Mouse (Mus musculus) CH12.LX (cell line): ENCODE results near the gene Bcor.

ENCODE experiments used
- CHD1 ChIP-seq: IDR thresholded peaks from 2 replicates; pipeline ENCODE4 v1.6.1; 2012; ENCODE audit warnings: low read depth, low read length, improper control_type of control experiment, inconsistent platforms
- CHD2 ChIP-seq: IDR thresholded peaks from 2 replicates; pipeline ENCODE4 v1.6.1; 2011; ENCODE audit warnings: low read length, improper control_type of control experiment
- CTCF ChIP-seq, 2 experiments: IDR thresholded peaks in 1 of 2; conservative IDR thresholded peaks in 1 of 2; 2 replicates each; pipeline ENCODE4 v1.5.1; 2011 to 2012; ENCODE audit warnings: low read depth in 2 of 2, low read length in 2 of 2, improper control_type of control experiment in 1 of 2, inconsistent platforms in 1 of 2, mild to moderate bottlenecking in 1 of 2, moderate library complexity in 1 of 2
- ETS1 ChIP-seq: conservative IDR thresholded peaks from 2 replicates; pipeline ENCODE4 v1.6.1; 2012; ENCODE audit warnings: low read depth, mild to moderate bottlenecking, inconsistent platforms, low read length, improper control_type of control experiment, moderate library complexity
- JUN ChIP-seq: IDR thresholded peaks from 2 replicates; pipeline ENCODE4 v1.6.1; 2011; ENCODE audit warnings: low read depth, mild to moderate bottlenecking, low read length, improper control_type of control experiment, moderate library complexity; ENCODE audit not compliant: insufficient read depth
- MAZ ChIP-seq: IDR thresholded peaks from 2 replicates; pipeline ENCODE4 v1.6.1; 2012; ENCODE audit warnings: low read depth, mild to moderate bottlenecking, inconsistent platforms, low read length, improper control_type of control experiment, moderate library complexity
- POLR2A ChIP-seq: IDR thresholded peaks from 2 replicates; pipeline ENCODE4 v1.6.1; 2011; ENCODE audit warnings: low read depth, mild to moderate bottlenecking, improper control_type of control experiment, low read length
- UBTF ChIP-seq: IDR thresholded peaks from 2 replicates; pipeline ENCODE4 v1.6.1; 2012; ENCODE audit warnings: low read depth, mild to moderate bottlenecking, inconsistent platforms, low read length, improper control_type of control experiment, moderate library complexity
- USF2 ChIP-seq: conservative IDR thresholded peaks from 2 replicates; pipeline ENCODE4 v1.6.1; 2011; ENCODE audit warnings: low read depth, low read length, improper control_type of control experiment
- ZNF384 ChIP-seq: IDR thresholded peaks from 2 replicates; pipeline ENCODE4 v1.6.1; 2012; ENCODE audit warnings: low read depth, low read length, improper control_type of control experiment, inconsistent platforms

DNA sequence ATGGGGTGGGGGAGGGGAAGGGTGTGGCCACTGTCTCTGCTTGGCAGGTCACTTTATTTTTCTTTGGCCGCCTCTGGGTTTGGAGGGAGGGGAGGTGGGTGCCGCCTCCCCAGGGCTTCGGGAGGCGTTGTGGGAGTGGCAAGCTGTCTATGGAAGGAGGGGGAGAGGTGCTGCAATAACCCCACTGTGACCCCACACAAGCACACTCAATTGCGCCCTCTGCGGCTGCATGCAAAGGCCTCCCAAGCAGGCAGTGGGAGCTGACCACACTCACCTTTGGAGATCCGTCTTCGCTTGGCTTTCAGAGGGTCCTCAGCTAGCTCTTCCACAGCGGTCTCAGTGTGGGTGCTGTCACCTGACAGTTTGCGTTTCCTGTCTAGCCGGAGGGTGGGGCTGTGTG is 111.4 kb downstream of the Bcor start:
- TF ChIP-seq ZNF384 (no peak), CTCF (conservative IDR thresholded peaks at IDR 0.05 in 1 of 2, IDR thresholded peaks at IDR 0.05 in 1 of 2; ENCODE audit: low read depth in 2 of 2, low read length in 2 of 2) (no peak), UBTF (no peak), USF2 (no peak), POLR2A (no peak), JUN (no peak), MAZ (no peak), ETS1 (no peak), CHD1 (no peak), CHD2 (no peak)
